Comparison of ENCODE assay signal across 8 mouse cellular contexts in genomic region chr13:83987746-83988423, GRCm38 (mm10).
DNase-seq lines count a peak whose midpoint lies in the region; ATAC-seq and TF ChIP-seq lines count a peak whose summit lies in the region.

No protein-coding gene starts in this region.

- intact Hi-C loops in heart, postnatal 25 days (cut with DNase I) = no loop called here

- no peaks in the 10 kb centered on the region for H3K9me3 ChIP-seq in embryonic facial prominence, embryonic 15.5 days (replicated peaks)
- no peaks in the 10 kb centered on the region for H3K9me3 ChIP-seq in intestine, postnatal 0 days (ENCODE audit: control insufficient read depth)
- H3K9me3 ChIP-seq in midbrain, embryonic 11.5 days (ENCODE audit: control insufficient read depth, low read length) = no peaks in the 10 kb centered on the region

- H3K9ac ChIP-seq in embryonic facial prominence, embryonic 15.5 days = no peak overlapping the region
- H3K9ac ChIP-seq in intestine, postnatal 0 days (ENCODE audit: low read depth, low read length) = no peak overlapping the region
- H3K9ac ChIP-seq in midbrain, embryonic 11.5 days (ENCODE audit: low read length) = no peak overlapping the region

- peak; percentile 71 for DNase-seq in cerebellum, adult 8-10 months
- peak; percentile 89 for DNase-seq in midbrain, embryonic 11.5 days (ENCODE audit: low spot score, missing footprints)
- no peak for DNase-seq in heart, postnatal 25 days (ENCODE audit: low spot score)
- DNase-seq in testis, postnatal 10 days (ENCODE audit: low spot score) = no peak
- DNase-seq in kidney, adult 9 months = no peak
- DNase-seq in heart, postnatal 4 days = no peak

- no peaks in the 10 kb centered on the region for H3K36me3 ChIP-seq in embryonic facial prominence, embryonic 15.5 days
- H3K36me3 ChIP-seq in intestine, postnatal 0 days (ENCODE audit: control insufficient read depth, insufficient read depth) = no peaks in the 10 kb centered on the region
- no peaks in the 10 kb centered on the region for H3K36me3 ChIP-seq in midbrain, embryonic 11.5 days (ENCODE audit: control insufficient read depth, insufficient read depth, low read length)

- 38% methylated on average over 11 of the region's 11 CpGs for WGBS in embryonic facial prominence, embryonic 15.5 days
- WGBS in intestine, postnatal 0 days = 59% methylated on average over 11 of the region's 11 CpGs
- WGBS in midbrain, embryonic 11.5 days = 64% methylated on average over 11 of the region's 11 CpGs

- TF ChIP-seq CTCF in intestine, postnatal 0 days (IDR thresholded peaks at IDR 0.05; ENCODE audit: low read depth) = no peak

- H3K27me3 ChIP-seq in embryonic facial prominence, embryonic 15.5 days = no peaks in the 10 kb centered on the region
- H3K27me3 ChIP-seq in intestine, postnatal 0 days (replicated peaks; ENCODE audit: control insufficient read depth, insufficient read depth, low read length) = no peaks in the 10 kb centered on the region
- no peaks in the 10 kb centered on the region for H3K27me3 ChIP-seq in midbrain, embryonic 11.5 days (ENCODE audit: control insufficient read depth, insufficient read depth, low read length)

- H3K27ac ChIP-seq in embryonic facial prominence, embryonic 15.5 days (replicated peaks) = no peak overlapping the region
- H3K27ac ChIP-seq in intestine, postnatal 0 days (ENCODE audit: low read depth, low read length) = no peak overlapping the region
- no peak overlapping the region for H3K27ac ChIP-seq in midbrain, embryonic 11.5 days (ENCODE audit: low read depth, low read length)

- peak overlapping the region; percentile 27 for H3K4me2 ChIP-seq in embryonic facial prominence, embryonic 15.5 days (replicated peaks)
- H3K4me2 ChIP-seq in intestine, postnatal 0 days (replicated peaks; ENCODE audit: low read depth) = peak overlapping the region; percentile 28; the same call in 1 of the 2 replicates
- H3K4me2 ChIP-seq in midbrain, embryonic 11.5 days = 0 out of 2 replicates have a peak overlapping the region, but pooled peaks have one; percentile 10

- 0 out of 2 replicates have a peak overlapping the region, but pooled peaks have one; percentile 1 for H3K4me3 ChIP-seq in embryonic facial prominence, embryonic 15.5 days (replicated peaks)
- no peak overlapping the region for H3K4me3 ChIP-seq in intestine, postnatal 0 days (ENCODE audit: low read depth, low read length)
- no peak overlapping the region for H3K4me3 ChIP-seq in midbrain, embryonic 11.5 days (ENCODE audit: low read depth, low read length)

- no peaks in the 10 kb centered on the region for H3K4me1 ChIP-seq in embryonic facial prominence, embryonic 15.5 days
- no peaks in the 10 kb centered on the region for H3K4me1 ChIP-seq in intestine, postnatal 0 days (replicated peaks; ENCODE audit: control insufficient read depth, insufficient read depth, low read length)
- H3K4me1 ChIP-seq in midbrain, embryonic 11.5 days (ENCODE audit: control insufficient read depth, insufficient read depth, low read length) = peaks cover 4% of the 10 kb centered on the region

- no peak for ATAC-seq in embryonic facial prominence, embryonic 15.5 days (ENCODE audit: insufficient number of reproducible peaks, low FRiP score, low TSS enrichment, low read depth)
- ATAC-seq in intestine, postnatal 0 days = no peak
- ATAC-seq in midbrain, embryonic 11.5 days (ENCODE audit: low FRiP score) = peak; percentile 76

Comparison
In these comparisons a context has a peak if more than half of its experiments do, and no peak if none do; other contexts are left out.
1. DNase-seq: peak in cerebellum, adult 8-10 months (single experiment) and midbrain, embryonic 11.5 days (single experiment); none in heart, postnatal 25 days (single experiment), testis, postnatal 10 days (single experiment), kidney, adult 9 months (single experiment) and heart, postnatal 4 days (single experiment).
2. Peak in every context shown above with its lines, with median percentiles within 50 percentile points of each other: H3K4me2 ChIP-seq.